Mouse (Mus musculus): ENCODE measurements around the gene Smad5. TPM values are rescaled to one million over a fixed set of nuclear protein-coding genes. Genes with fewer than 3 reads are reported as not detected.

Gene Smad5
- polyA plus RNA-seq, 1 experiment from 2014 or later = 34.8 TPM

GRCm38 (mm10) chr13:56773262-56773870, 70.6 kb downstream of the Smad5 start:
- peaks cover 7% of the 10 kb centered on the region for H3K4me1 ChIP-seq (replicated peaks; ENCODE audit: control insufficient read depth, insufficient read depth, low read length)
- no peaks in the 10 kb centered on the region for H3K9me3 ChIP-seq (ENCODE audit: control insufficient read depth, low read length)
- no peak overlapping the region for H3K27ac ChIP-seq (ENCODE audit: low read length)
- ATAC-seq (ENCODE audit: low read depth) = no peak
- no peaks in the 10 kb centered on the region for H3K36me3 ChIP-seq (ENCODE audit: control insufficient read depth, insufficient read depth, low read length)
- H3K4me2 ChIP-seq (ENCODE audit: low read depth, low read length) = no peak overlapping the region
- no peak overlapping the region for H3K9ac ChIP-seq (ENCODE audit: low read length)
- WGBS = 33% methylated on average over 14 of the region's 14 CpGs
- H3K27me3 ChIP-seq (ENCODE audit: control insufficient read depth, insufficient read depth, low read depth, low read length) = no peaks in the 10 kb centered on the region
- H3K4me3 ChIP-seq (ENCODE audit: low read length) = no peak overlapping the region

DNA sequence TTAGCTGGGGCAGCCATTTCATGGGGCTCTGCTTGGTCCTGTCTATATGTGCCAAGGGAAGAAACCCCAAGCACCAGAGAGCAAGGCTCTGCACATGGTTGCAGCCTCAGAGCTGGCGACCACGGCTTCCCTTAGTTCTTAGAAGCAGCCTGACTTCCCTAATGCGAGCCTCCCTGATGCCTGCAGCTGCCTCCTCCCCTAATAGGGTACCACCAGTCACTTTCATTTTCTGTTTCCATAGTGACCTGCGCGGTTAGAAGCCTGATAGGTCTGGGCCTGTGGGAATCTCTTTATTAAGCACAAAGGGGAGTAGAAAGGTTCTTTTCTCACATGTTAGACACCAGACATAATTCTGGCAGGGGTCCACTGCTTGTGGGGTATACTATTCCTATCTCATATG, 71.5 kb downstream of the Smad5 start:
- Histone ChIP-seq H3K9ac (ENCODE audit: low read length) (no peak overlapping the region), H3K4me1 (replicated peaks; ENCODE audit: control insufficient read depth, insufficient read depth, low read length) (peaks cover 7% of the 10 kb centered on the region), H3K36me3 (ENCODE audit: control insufficient read depth, insufficient read depth, low read length) (no peaks in the 10 kb centered on the region), H3K4me3 (ENCODE audit: low read length) (no peak overlapping the region), H3K27me3 (ENCODE audit: control insufficient read depth, insufficient read depth, low read depth, low read length) (no peaks in the 10 kb centered on the region), H3K27ac (ENCODE audit: low read length) (no peak overlapping the region), H3K9me3 (ENCODE audit: control insufficient read depth, low read length) (no peaks in the 10 kb centered on the region), H3K4me2 (ENCODE audit: low read depth, low read length) (no peak overlapping the region)
- no peak for ATAC-seq (ENCODE audit: low read depth)
- WGBS = 51% methylated on average over 5 of the region's 5 CpGs

DNA sequence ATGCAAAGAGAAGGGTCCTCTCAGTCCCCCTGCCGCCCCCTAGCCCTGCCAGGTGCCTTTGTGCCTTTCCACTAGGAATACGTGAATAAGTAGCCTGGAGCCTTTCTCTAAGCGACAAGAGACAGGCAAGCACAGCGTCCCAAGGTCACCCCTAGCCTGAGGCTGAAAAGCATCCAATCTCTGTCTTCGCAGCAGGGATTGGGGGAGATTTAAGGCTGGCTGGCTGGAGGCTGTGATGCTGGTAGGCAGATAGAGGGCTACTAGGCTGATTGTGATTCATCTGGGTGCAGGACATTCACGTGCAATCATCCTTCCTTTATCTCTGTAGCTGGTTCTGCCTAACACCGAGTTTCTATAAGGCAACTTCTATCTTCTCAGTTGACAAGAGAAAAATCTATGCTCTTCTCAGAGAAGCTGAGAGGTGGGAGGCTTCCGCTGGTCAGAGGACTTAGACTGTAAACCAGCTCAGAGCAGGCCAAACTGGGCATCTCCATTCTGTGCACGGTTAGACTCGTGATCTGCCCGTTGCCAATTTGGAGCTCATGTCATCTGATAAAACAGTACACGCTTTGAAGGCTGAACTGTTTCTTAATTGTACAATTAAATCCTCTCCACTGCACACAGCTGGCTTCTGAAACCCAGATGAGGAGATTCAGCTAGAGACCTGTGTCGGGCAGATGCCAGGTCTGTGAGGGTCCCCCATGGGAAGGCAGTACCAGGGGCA, 78.1 kb downstream of the Smad5 start:
- no peak overlapping the region for H3K4me3 ChIP-seq (ENCODE audit: low read length)
- no peak overlapping the region for H3K4me2 ChIP-seq (ENCODE audit: low read depth, low read length)
- no peak overlapping the region for H3K9ac ChIP-seq (ENCODE audit: low read length)
- no peaks in the 10 kb centered on the region for H3K4me1 ChIP-seq (replicated peaks; ENCODE audit: control insufficient read depth, insufficient read depth, low read length)
- 67% methylated on average over 13 of the region's 13 CpGs for WGBS
- no peak overlapping the region for H3K27ac ChIP-seq (ENCODE audit: low read length)
- no peaks in the 10 kb centered on the region for H3K36me3 ChIP-seq (ENCODE audit: control insufficient read depth, insufficient read depth, low read length)
- H3K9me3 ChIP-seq (ENCODE audit: control insufficient read depth, low read length) = no peaks in the 10 kb centered on the region
- ATAC-seq (ENCODE audit: low read depth) = no peak
- H3K27me3 ChIP-seq (ENCODE audit: control insufficient read depth, insufficient read depth, low read depth, low read length) = no peaks in the 10 kb centered on the region

DNA sequence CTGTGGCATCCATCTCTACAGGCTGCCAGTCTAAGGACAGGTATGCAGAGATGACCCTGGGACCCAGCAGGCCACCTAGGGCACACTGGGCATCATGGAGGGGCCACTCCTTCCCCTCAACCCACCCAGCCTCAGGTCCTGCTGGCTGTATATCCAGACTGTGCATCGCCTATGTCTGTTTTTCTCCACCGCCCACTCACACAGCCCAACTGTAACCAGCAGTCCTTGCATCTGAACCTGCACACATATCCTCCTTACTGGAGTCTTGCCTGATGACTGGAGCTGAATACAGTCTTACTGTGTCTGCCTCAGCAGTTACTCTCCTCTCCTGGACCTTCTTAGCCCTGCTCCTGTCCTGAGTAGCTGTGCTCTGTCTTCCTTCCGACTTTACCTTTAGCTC, 78.9 kb downstream of the Smad5 start:
- Histone ChIP-seq H3K36me3 (ENCODE audit: control insufficient read depth, insufficient read depth, low read length) (no peaks in the 10 kb centered on the region), H3K9ac (ENCODE audit: low read length) (no peak overlapping the region), H3K4me2 (ENCODE audit: low read depth, low read length) (no peak overlapping the region), H3K9me3 (ENCODE audit: control insufficient read depth, low read length) (no peaks in the 10 kb centered on the region), H3K27me3 (ENCODE audit: control insufficient read depth, insufficient read depth, low read depth, low read length) (no peaks in the 10 kb centered on the region), H3K4me3 (ENCODE audit: low read length) (no peak overlapping the region), H3K4me1 (replicated peaks; ENCODE audit: control insufficient read depth, insufficient read depth, low read length) (no peaks in the 10 kb centered on the region), H3K27ac (ENCODE audit: low read length) (no peak overlapping the region)
- 82% methylated on average over 3 of the region's 3 CpGs for WGBS
- no peak for ATAC-seq (ENCODE audit: low read depth)

GRCm38 (mm10) chr13:56782621-56783020, 79.8 kb downstream of the Smad5 start:
- Histone ChIP-seq H3K27me3 (ENCODE audit: control insufficient read depth, insufficient read depth, low read depth, low read length) (no peaks in the 10 kb centered on the region), H3K4me3 (ENCODE audit: low read length) (no peak overlapping the region), H3K36me3 (ENCODE audit: control insufficient read depth, insufficient read depth, low read length) (no peaks in the 10 kb centered on the region), H3K9me3 (ENCODE audit: control insufficient read depth, low read length) (no peaks in the 10 kb centered on the region), H3K4me2 (ENCODE audit: low read depth, low read length) (no peak overlapping the region), H3K4me1 (replicated peaks; ENCODE audit: control insufficient read depth, insufficient read depth, low read length) (no peaks in the 10 kb centered on the region), H3K9ac (ENCODE audit: low read length) (no peak overlapping the region), H3K27ac (ENCODE audit: low read length) (no peak overlapping the region)
- WGBS = 94% methylated on average over 1 of the region's 1 CpGs
- ATAC-seq (ENCODE audit: low read depth) = no peak

GRCm38 (mm10) chr13:56790683-56791082, 87.9 kb downstream of the Smad5 start:
- Histone ChIP-seq H3K27ac (ENCODE audit: low read length) (no peak overlapping the region), H3K9ac (ENCODE audit: low read length) (no peak overlapping the region), H3K9me3 (ENCODE audit: control insufficient read depth, low read length) (no peaks in the 10 kb centered on the region), H3K4me3 (ENCODE audit: low read length) (no peak overlapping the region), H3K4me1 (replicated peaks; ENCODE audit: control insufficient read depth, insufficient read depth, low read length) (no peaks in the 10 kb centered on the region), H3K36me3 (ENCODE audit: control insufficient read depth, insufficient read depth, low read length) (no peaks in the 10 kb centered on the region), H3K27me3 (ENCODE audit: control insufficient read depth, insufficient read depth, low read depth, low read length) (no peaks in the 10 kb centered on the region), H3K4me2 (ENCODE audit: low read depth, low read length) (no peak overlapping the region)
- WGBS = 87% methylated on average over 3 of the region's 3 CpGs
- ATAC-seq (ENCODE audit: low read depth) = no peak

Other genes with a start within 250 kb of the Smad5 start
- gene Il9, start 220.8 kb upstream of the Smad5 start, polyA plus RNA-seq (2015; fragmentation: Nextera tagmentation; extraction: Ambion mirVana) = not detected in 2 replicates
- gene Fbxl21, start 180.5 kb upstream of the Smad5 start, polyA plus RNA-seq (2015; fragmentation: Nextera tagmentation; extraction: Ambion mirVana) = 0.77 and 1.2 TPM in 2 replicates
- 0.70 TPM in 1 of 2 replicates, not detected in the other for gene Lect2, start 154.5 kb upstream of the Smad5 start, polyA plus RNA-seq (2015; fragmentation: Nextera tagmentation; extraction: Ambion mirVana)
- 175 and 183 TPM in 2 replicates for gene Tgfbi, start 93.5 kb upstream of the Smad5 start, polyA plus RNA-seq (2015; fragmentation: Nextera tagmentation; extraction: Ambion mirVana)
- gene Gm45623, start 50.8 kb downstream of the Smad5 start, polyA plus RNA-seq (2015; fragmentation: Nextera tagmentation; extraction: Ambion mirVana) = 2.2 and 2.4 TPM in 2 replicates
- gene Trpc7, start 193.0 kb downstream of the Smad5 start, polyA plus RNA-seq (2015; fragmentation: Nextera tagmentation; extraction: Ambion mirVana) = not detected in 2 replicates

Data from lung, embryonic 16.5 days (tissue).